Mouse (Mus musculus) CH12.LX (cell line): ENCODE data around the gene Pex14. TPM values are rescaled to one million over a fixed set of nuclear protein-coding genes. Genes with fewer than 3 reads are reported as not detected.

Experiments
- DNase-seq: peaks from one replicate; pipeline ENCODE4 v3.0.0-alpha.2; 2013; ENCODE audit errors: extremely low read depth
- H3K27ac ChIP-seq: 2 replicates; pipeline ENCODE4 v1.5.1; 2012; ENCODE audit warnings: low read depth, mild to moderate bottlenecking, control low read depth, moderate library complexity; ENCODE audit not compliant: insufficient read depth
- H3K27me3 ChIP-seq: replicated peaks from 2 replicates; pipeline ENCODE3; 2012; ENCODE audit warnings: inconsistent platforms
- H3K36me3 ChIP-seq, 2 experiments: replicated peaks in 1 of 2; 2 replicates each; pipeline versions ENCODE3 to v1.6.1; 2012; ENCODE audit warnings: inconsistent platforms in 1 of 2, low read length in 1 of 2, mild to moderate bottlenecking in 1 of 2, mixed read lengths in 1 of 2, moderate library complexity in 1 of 2; ENCODE audit not compliant: control insufficient read depth in 1 of 2, insufficient read depth in 1 of 2
- H3K4me1 ChIP-seq, 2 experiments: 2 replicates each; pipeline ENCODE4 v1.6.1; 2012; ENCODE audit warnings: inconsistent platforms in 1 of 2, moderate library complexity in 1 of 2; ENCODE audit not compliant: insufficient read depth in 2 of 2, control insufficient read depth in 1 of 2
- H3K4me2 ChIP-seq: 2 replicates; pipeline ENCODE4 v1.6.1; 2012; ENCODE audit warnings: low read depth, mild to moderate bottlenecking, control low read depth; ENCODE audit not compliant: poor library complexity, insufficient read depth, severe bottlenecking
- H3K4me3 ChIP-seq, 3 experiments: fragments of 150-350 bp in 1 of 3; sonication (generic) in 1 of 3; replicated peaks in 1 of 3; 2 replicates each; pipeline versions ENCODE3 to v1.5.1; 2011 to 2012; ENCODE audit warnings: low read depth in 2 of 3, low read length in 2 of 3, mild to moderate bottlenecking in 2 of 3, moderate library complexity in 2 of 3, control low read depth in 1 of 3, improper control_type of control experiment in 1 of 3, inconsistent platforms in 1 of 3, mixed read lengths in 1 of 3; ENCODE audit not compliant: poor library complexity in 1 of 3
- H3K79me2 ChIP-seq: replicated peaks from 2 replicates; pipeline ENCODE4 v1.6.1; 2012; ENCODE audit warnings: mild to moderate bottlenecking, moderate library complexity; ENCODE audit not compliant: control insufficient read depth, poor library complexity, insufficient read depth, severe bottlenecking; ENCODE audit errors: extremely low read depth
- H3K9ac ChIP-seq: 2 replicates; pipeline ENCODE4 v1.6.1; 2012; ENCODE audit warnings: low read depth, mild to moderate bottlenecking, control low read depth, moderate library complexity; ENCODE audit not compliant: insufficient read depth
- H3K9me3 ChIP-seq: replicated peaks from 2 replicates; pipeline ENCODE3; 2012; ENCODE audit warnings: low read length, inconsistent platforms, mixed read lengths
- BHLHE40 ChIP-seq: IDR thresholded peaks from 2 replicates; pipeline ENCODE4 v1.6.1; 2011; ENCODE audit warnings: mild to moderate bottlenecking, low read depth, low read length, improper control_type of control experiment
- CHD1 ChIP-seq: IDR thresholded peaks from 2 replicates; pipeline ENCODE4 v1.6.1; 2012; ENCODE audit warnings: low read depth, low read length, improper control_type of control experiment, inconsistent platforms
- CHD2 ChIP-seq: IDR thresholded peaks from 2 replicates; pipeline ENCODE4 v1.6.1; 2011; ENCODE audit warnings: low read length, improper control_type of control experiment
- CTCF ChIP-seq, 2 experiments: IDR thresholded peaks in 1 of 2; conservative IDR thresholded peaks in 1 of 2; 2 replicates each; pipeline ENCODE4 v1.5.1; 2011 to 2012; ENCODE audit warnings: low read depth in 2 of 2, low read length in 2 of 2, improper control_type of control experiment in 1 of 2, inconsistent platforms in 1 of 2, mild to moderate bottlenecking in 1 of 2, moderate library complexity in 1 of 2
- ELF1 ChIP-seq: IDR thresholded peaks from 2 replicates; pipeline ENCODE4 v1.6.1; 2014; ENCODE audit warnings: low read depth, mild to moderate bottlenecking, inconsistent platforms, low read length, improper control_type of control experiment
- EP300 ChIP-seq: IDR thresholded peaks from 2 replicates; pipeline ENCODE4 v1.6.1; 2011; ENCODE audit warnings: low read length, improper control_type of control experiment
- ETS1 ChIP-seq: conservative IDR thresholded peaks from 2 replicates; pipeline ENCODE4 v1.6.1; 2012; ENCODE audit warnings: low read depth, mild to moderate bottlenecking, inconsistent platforms, low read length, improper control_type of control experiment, moderate library complexity
- GABPA ChIP-seq: IDR thresholded peaks from 2 replicates; pipeline ENCODE4 v1.6.1; 2012; ENCODE audit warnings: low read depth, low read length, improper control_type of control experiment, inconsistent platforms; ENCODE audit not compliant: insufficient replicate concordance
- HCFC1 ChIP-seq: IDR thresholded peaks from 2 replicates; pipeline ENCODE4 v1.6.1; 2012; ENCODE audit warnings: low read depth, mild to moderate bottlenecking, inconsistent platforms, low read length, improper control_type of control experiment
- JUND ChIP-seq: conservative IDR thresholded peaks from 2 replicates; pipeline ENCODE4 v1.6.1; 2011; ENCODE audit warnings: low read depth, low read length, improper control_type of control experiment
- MAFK ChIP-seq: IDR thresholded peaks from 2 replicates; pipeline ENCODE4 v1.6.1; 2011; ENCODE audit warnings: low read length, improper control_type of control experiment; ENCODE audit not compliant: insufficient replicate concordance
- MXI1 ChIP-seq: IDR thresholded peaks from 2 replicates; pipeline ENCODE4 v1.6.1; 2011; ENCODE audit warnings: mild to moderate bottlenecking, low read depth, low read length, improper control_type of control experiment
- MYC ChIP-seq: IDR thresholded peaks from 2 replicates; pipeline ENCODE4 v1.6.1; 2011; ENCODE audit warnings: low read depth, mild to moderate bottlenecking, improper control_type of control experiment, low read length
- NRF1 ChIP-seq: IDR thresholded peaks from 2 replicates; pipeline ENCODE4 v1.6.1; 2014; ENCODE audit warnings: low read depth, mild to moderate bottlenecking, inconsistent platforms, low read length, improper control_type of control experiment, moderate library complexity
- POLR2AphosphoS2 ChIP-seq: IDR thresholded peaks from 2 replicates; pipeline ENCODE4 v1.6.1; 2011; ENCODE audit warnings: low read depth, low read length, improper control_type of control experiment
- RAD21 ChIP-seq: IDR thresholded peaks from 2 replicates; pipeline ENCODE4 v1.6.1; 2011; ENCODE audit warnings: low read depth, mild to moderate bottlenecking, low read length, improper control_type of control experiment, moderate library complexity
- RCOR1 ChIP-seq: conservative IDR thresholded peaks from 2 replicates; pipeline ENCODE4 v1.6.1; 2012; ENCODE audit warnings: low read depth, mild to moderate bottlenecking, inconsistent platforms, low read length, improper control_type of control experiment
- SIN3A ChIP-seq: IDR thresholded peaks from 2 replicates; pipeline ENCODE4 v1.6.1; 2012; ENCODE audit warnings: low read length, improper control_type of control experiment, inconsistent platforms
- SMC3 ChIP-seq: IDR thresholded peaks from 2 replicates; pipeline ENCODE4 v1.6.1; 2011; ENCODE audit warnings: low read depth, low read length, improper control_type of control experiment
- TBP ChIP-seq: conservative IDR thresholded peaks from 2 replicates; pipeline ENCODE4 v1.6.1; 2011; ENCODE audit warnings: low read depth, low read length, improper control_type of control experiment
- TCF12 ChIP-seq: IDR thresholded peaks from 2 replicates; pipeline ENCODE4 v1.6.1; 2014; ENCODE audit warnings: low read depth, mild to moderate bottlenecking, inconsistent platforms, low read length, improper control_type of control experiment
- USF1 ChIP-seq: IDR thresholded peaks from 2 replicates; pipeline ENCODE4 v1.6.1; 2014; ENCODE audit warnings: low read depth, mild to moderate bottlenecking, inconsistent platforms, low read length, improper control_type of control experiment
- ZKSCAN1 ChIP-seq: IDR thresholded peaks from 2 replicates; pipeline ENCODE4 v1.6.1; 2012; ENCODE audit warnings: low read depth, inconsistent platforms, low read length, improper control_type of control experiment, borderline replicate concordance
- ZMIZ1 ChIP-seq: IDR thresholded peaks from 2 replicates; pipeline ENCODE4 v1.6.1; 2012; ENCODE audit warnings: low read depth, mild to moderate bottlenecking, inconsistent platforms, low read length, improper control_type of control experiment
- dilution Hi-C: fragments of 300-500 bp; cut with MboI; formaldehyde crosslinking; loops from 2 replicates; pipeline ENCODE4 v1.14.3; 2020; ENCODE audit warnings: low sequenced_read_pairs; ENCODE audit not compliant: extremely low pct_unique_long_range_greater_than_20kb, extremely low pct_ligation_motif_present
- in situ Hi-C: fragments of 300-500 bp; cut with MboI; formaldehyde crosslinking; loops from 3 replicates; pipeline ENCODE4 v1.14.3; 2019; ENCODE audit warnings: low sequenced_read_pairs, low pct_ligation_motif_present, low pct_unique_long_range_greater_than_20kb, mixed read lengths
- polyA plus RNA-seq: library from polyadenylated mRNA; unstranded; fragments of >175 nt; gene quantifications from 2 replicates; pipeline ENCODE4 v1.2.1, GENCODE M21; 2012; ENCODE audit warnings: low read depth; ENCODE audit not compliant: insufficient read length
- total RNA-seq, 2 experiments: library from RNA; depleted of rRNA; stranded (reverse); fragments of 300-350 nt in 1 of 2; fragments of >200 nt in 1 of 2; gene quantifications; 2 replicates each; pipeline ENCODE4 v1.2.3; 2012 to 2014

The Pex14 gene
- total and polyA plus RNA-seq, 3 experiments = 48.5 to 67.7 (median 63.6) TPM

GRCm38 (mm10) chr4:149079629-149080028, 20.0 kb downstream of the Pex14 start:
- peaks cover 0 to 47% of the 10 kb centered on the region in 2 experiments; a peak in 2 of 4 replicates for H3K4me1 ChIP-seq
- H3K9me3 ChIP-seq = no peaks in the 10 kb centered on the region
- no peak overlapping the region for H3K4me3 ChIP-seq
- H3K27me3 ChIP-seq = no peaks in the 10 kb centered on the region
- dilution Hi-C loops (no loop called here), in situ Hi-C loops (no loop called here)
- no peak overlapping the region for H3K9ac ChIP-seq
- no peak for TF ChIP-seq TBP
- TF ChIP-seq ZMIZ1 = no peak
- no peak for TF ChIP-seq SIN3A
- no peak for TF ChIP-seq ELF1
- TF ChIP-seq POLR2AphosphoS2 = no peak
- no peak for TF ChIP-seq EP300
- TF ChIP-seq MYC = no peak
- no peak for DNase-seq
- H3K79me2 ChIP-seq = peaks cover 16% of the 10 kb centered on the region; the same call in 1 of the 2 replicates
- peaks cover 7 to 64% of the 10 kb centered on the region in 2 experiments for H3K36me3 ChIP-seq
- H3K4me2 ChIP-seq = no peak overlapping the region
- no peak overlapping the region for H3K27ac ChIP-seq

DNA sequence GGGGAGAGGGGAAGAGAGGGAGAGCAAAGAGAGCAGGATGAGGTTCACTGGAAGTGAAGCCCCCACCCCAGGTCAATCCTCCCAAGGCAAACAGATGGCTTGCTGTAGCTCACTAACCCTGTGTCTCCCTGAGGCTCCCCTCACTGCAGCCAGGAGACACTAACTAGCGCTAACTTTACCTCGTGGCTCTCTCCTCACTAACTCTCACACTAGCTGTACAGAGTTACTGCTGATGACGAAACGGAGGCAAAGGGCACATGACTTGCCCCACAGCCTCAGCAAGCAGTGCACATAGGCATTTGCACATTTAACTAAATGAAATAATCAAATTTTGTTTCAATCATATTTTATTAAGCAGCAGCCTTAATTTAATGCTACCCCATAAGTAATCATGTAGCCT, 21.4 kb downstream of the Pex14 start:
- dilution Hi-C loops = no loop called here

More for the DNA sequence above, 21.4 kb downstream of the Pex14 start:
- no peak overlapping the region for H3K27ac ChIP-seq
- peaks cover 15% of the 10 kb centered on the region; the same call in 1 of the 2 replicates for H3K79me2 ChIP-seq
- no peak overlapping the region for H3K9ac ChIP-seq
- H3K27me3 ChIP-seq = no peaks in the 10 kb centered on the region
- TF ChIP-seq HCFC1 = no peak
- no peak for TF ChIP-seq SIN3A
- TF ChIP-seq JUND = no peak
- no peak for TF ChIP-seq MXI1
- TF ChIP-seq SMC3 = no peak
- no peak for TF ChIP-seq POLR2AphosphoS2
- no peak for TF ChIP-seq RCOR1
- no peak for TF ChIP-seq CTCF (conservative IDR thresholded peaks at IDR 0.05 in 1 of 2, IDR thresholded peaks at IDR 0.05 in 1 of 2; ENCODE audit: low read depth in 2 of 2, low read length in 2 of 2)
- no peak for TF ChIP-seq CHD1
- TF ChIP-seq CHD2 = no peak
- no peak for TF ChIP-seq USF1
- TF ChIP-seq RAD21 = no peak
- TF ChIP-seq GABPA = no peak
- no peak for TF ChIP-seq ETS1
- no peak for TF ChIP-seq TCF12
- TF ChIP-seq NRF1 = no peak
- TF ChIP-seq BHLHE40 = no peak
- TF ChIP-seq ZKSCAN1 = no peak
- TF ChIP-seq MAFK = no peak
- H3K4me3 ChIP-seq = no peak overlapping the region
- DNase-seq = no peak
- H3K4me1 ChIP-seq = peaks cover 0 to 41% of the 10 kb centered on the region in 2 experiments; a peak in 2 of 4 replicates
- no peak overlapping the region for H3K4me2 ChIP-seq
- no peaks in the 10 kb centered on the region for H3K9me3 ChIP-seq
- H3K36me3 ChIP-seq = peaks cover 10 to 64% of the 10 kb centered on the region in 2 experiments
- in situ Hi-C loops = no loop called here
